Mouse (Mus musculus) olfactory bulb, adult 2 months (tissue): ENCODE measurements around the gene Nod2.

Experiments
- CTCF ChIP-seq: fragments of 200-500 bp; IDR thresholded peaks from 2 replicates; pipeline ENCODE4 v1.5.1; 2012; ENCODE audit warnings: low read depth, mild to moderate bottlenecking, low read length, moderate library complexity; ENCODE audit not compliant: insufficient read depth
- POLR2A ChIP-seq: fragments of 200-500 bp; IDR thresholded peaks from 2 replicates; pipeline ENCODE4 v1.6.1; 2012; ENCODE audit warnings: mild to moderate bottlenecking, low read depth, low read length, moderate library complexity; ENCODE audit not compliant: insufficient read depth

DNA sequence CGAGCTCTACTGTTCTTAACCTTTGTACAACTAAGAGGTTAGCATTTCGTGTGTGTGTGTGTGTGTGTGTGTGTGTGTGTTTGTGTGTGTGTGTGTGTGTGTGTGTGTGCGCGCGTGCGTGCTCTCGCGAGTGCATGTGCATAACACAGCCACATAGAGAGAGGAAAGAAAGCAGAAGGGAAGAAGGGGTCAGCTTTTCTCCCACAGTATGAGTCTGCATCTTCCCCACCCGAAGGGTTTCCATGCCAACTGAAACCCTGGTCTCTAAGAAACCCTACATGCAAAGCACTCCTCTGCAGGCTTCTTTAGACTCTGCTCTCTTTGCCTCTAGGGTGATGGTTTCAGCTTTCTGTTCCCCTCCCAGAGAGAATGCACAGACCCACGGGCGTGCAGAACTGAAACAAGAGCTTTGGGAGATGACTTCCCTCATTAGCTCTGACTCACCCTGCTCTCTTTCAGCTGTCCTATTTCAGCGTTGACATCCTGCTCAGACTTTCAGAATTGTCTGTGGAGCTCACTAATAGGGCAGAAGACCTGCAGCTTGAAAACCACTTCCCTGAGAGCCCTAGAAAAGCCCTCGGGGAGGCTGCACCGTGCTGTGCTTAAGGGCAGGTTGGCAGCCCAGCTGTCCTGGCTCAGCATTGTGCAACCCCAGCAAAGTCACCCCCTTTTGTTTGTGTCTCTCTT, 21.4 kb downstream of the Nod2 start:
- no peak for TF ChIP-seq CTCF
- no peak for TF ChIP-seq POLR2A
